Comparison of ENCODE assay signal across 12 mouse cellular contexts in the genomic region with DNA sequence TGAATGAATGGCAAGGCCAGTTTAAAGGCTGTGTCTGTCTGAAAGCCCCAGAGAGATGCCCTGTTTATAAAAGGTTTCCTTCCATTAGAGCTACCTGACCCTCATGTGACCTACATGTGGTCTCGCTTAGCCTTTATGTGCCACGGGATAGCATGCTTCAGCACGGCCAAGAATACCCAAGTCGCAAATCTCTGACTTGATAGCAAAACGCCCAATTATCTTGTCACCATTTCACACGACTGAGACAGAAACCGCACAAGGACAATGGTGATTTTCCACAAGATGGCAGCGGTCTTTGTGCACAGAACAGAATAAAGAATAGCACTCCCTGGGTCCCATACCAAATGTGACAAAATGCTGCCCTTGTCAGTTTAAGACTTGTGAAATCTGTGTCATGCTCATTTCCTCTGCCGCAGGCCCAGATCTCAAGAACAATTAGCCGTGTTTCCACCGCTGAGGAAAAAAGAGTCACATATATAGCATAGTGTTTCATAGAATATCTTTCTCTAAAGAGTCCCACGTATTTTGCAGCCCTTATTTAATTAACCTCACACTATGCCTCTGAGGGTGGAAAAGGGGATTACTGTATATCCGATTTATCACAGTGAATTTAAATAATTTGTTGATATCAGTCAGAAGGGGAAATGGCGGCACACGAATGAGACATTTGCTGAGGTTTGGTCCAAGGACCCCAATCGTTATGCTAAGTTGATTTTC.
DNase-seq lines count a peak whose midpoint lies in the region; ATAC-seq and TF ChIP-seq lines count a peak whose summit lies in the region.
"Had no signal": no experiment of that assay in that cellular context is flagged by ENCODE, and none has a peak within 500 bp of the region (broad histone marks: within the 10 kb centered on the region; RNA-seq: fewer than 3 reads in every experiment).

No protein-coding gene starts in this region.

- H3K9me3 ChIP-seq in neural tube, embryonic 15.5 days (replicated peaks): no peaks in the 10 kb centered on the region
- no peaks in the 10 kb centered on the region for H3K9me3 ChIP-seq in hindbrain, embryonic 10.5 days
- H3K9me3 ChIP-seq in midbrain, embryonic 11.5 days (ENCODE audit: control insufficient read depth, low read length): no peaks in the 10 kb centered on the region
- H3K9me3 ChIP-seq in stomach, postnatal 0 days (ENCODE audit: control insufficient read depth, low read length): no peaks in the 10 kb centered on the region
- H3K9me3 ChIP-seq: embryonic facial prominence, embryonic 12.5 days had no signal

- DNase-seq in neural tube, embryonic 10.5 days (ENCODE audit: extremely low spot score, low spot score): peak; percentile 45
- peak; percentile 60 for DNase-seq in hindbrain, embryonic 10.5 days (ENCODE audit: low spot score)
- peak; percentile 89 for DNase-seq in midbrain, embryonic 11.5 days (ENCODE audit: low spot score, missing footprints)
- DNase-seq in stomach, postnatal 0 days (ENCODE audit: low spot score): no peak
- DNase-seq in liver: no peak
- DNase-seq in adrenal gland, postnatal 4 days (ENCODE audit: low spot score in 2 of 2): no peak
- no peak for DNase-seq in frontal cortex, postnatal 14 days (ENCODE audit: low spot score in 2 of 2)
- DNase-seq: heart, postnatal 4 days; layer of hippocampus, postnatal 36 days; thymus, postnatal 4 days had no signal

- H3K27ac ChIP-seq in neural tube, embryonic 15.5 days (replicated peaks): no peak overlapping the region
- no peak overlapping the region for H3K27ac ChIP-seq in hindbrain, embryonic 10.5 days
- no peak overlapping the region for H3K27ac ChIP-seq in midbrain, embryonic 11.5 days (ENCODE audit: low read depth, low read length)
- H3K27ac ChIP-seq in stomach, postnatal 0 days (replicated peaks): no peak overlapping the region
- H3K27ac ChIP-seq: embryonic facial prominence, embryonic 12.5 days had no signal

- TF ChIP-seq EP300 in stomach, postnatal 0 days (optimal IDR thresholded peaks at IDR 0.05): no peak

- TF ChIP-seq CTCF in stomach, postnatal 0 days (IDR thresholded peaks at IDR 0.05; ENCODE audit: low read depth): peak; percentile 19; the same call in 1 of the 2 replicates

- H3K4me3 ChIP-seq in neural tube, embryonic 15.5 days (replicated peaks): no peak overlapping the region
- H3K4me3 ChIP-seq in hindbrain, embryonic 10.5 days: no peak overlapping the region
- no peak overlapping the region for H3K4me3 ChIP-seq in midbrain, embryonic 11.5 days (ENCODE audit: low read depth, low read length)
- H3K4me3 ChIP-seq in stomach, postnatal 0 days (ENCODE audit: low read depth, low read length): no peak overlapping the region
- H3K4me3 ChIP-seq: embryonic facial prominence, embryonic 12.5 days had no signal

- H3K9ac ChIP-seq in neural tube, embryonic 15.5 days (replicated peaks): no peak overlapping the region
- no peak overlapping the region for H3K9ac ChIP-seq in midbrain, embryonic 11.5 days (ENCODE audit: low read length)
- no peak overlapping the region for H3K9ac ChIP-seq in stomach, postnatal 0 days (ENCODE audit: low read length)
- H3K9ac ChIP-seq: embryonic facial prominence, embryonic 12.5 days had no signal

- 22% methylated on average over 16 of the region's 16 CpGs for WGBS in neural tube, embryonic 15.5 days
- 34% methylated on average over 16 of the region's 16 CpGs for WGBS in hindbrain, embryonic 10.5 days
- 46% methylated on average over 16 of the region's 16 CpGs for WGBS in midbrain, embryonic 11.5 days
- 79% methylated on average over 16 of the region's 16 CpGs for whole genome bisulfite sequencing in stomach, postnatal 0 days

- H3K36me3 ChIP-seq in neural tube, embryonic 15.5 days: no peaks in the 10 kb centered on the region
- no peaks in the 10 kb centered on the region for H3K36me3 ChIP-seq in hindbrain, embryonic 10.5 days
- H3K36me3 ChIP-seq in midbrain, embryonic 11.5 days (ENCODE audit: control insufficient read depth, insufficient read depth, low read length): no peaks in the 10 kb centered on the region
- H3K36me3 ChIP-seq in stomach, postnatal 0 days (ENCODE audit: control insufficient read depth, insufficient read depth, low read length): no peaks in the 10 kb centered on the region
- H3K36me3 ChIP-seq: embryonic facial prominence, embryonic 12.5 days had no signal

- no peak for ATAC-seq in neural tube, embryonic 15.5 days (ENCODE audit: low FRiP score)
- peak; percentile 78 for ATAC-seq in midbrain, embryonic 11.5 days (ENCODE audit: low FRiP score)
- ATAC-seq in stomach, postnatal 0 days (ENCODE audit: low FRiP score, low TSS enrichment): no peak

- H3K4me2 ChIP-seq in neural tube, embryonic 15.5 days: no peak overlapping the region
- no peak overlapping the region for H3K4me2 ChIP-seq in midbrain, embryonic 11.5 days
- H3K4me2 ChIP-seq in stomach, postnatal 0 days (replicated peaks; ENCODE audit: low read depth): no peak overlapping the region
- H3K4me2 ChIP-seq: embryonic facial prominence, embryonic 12.5 days had no signal

- H3K4me1 ChIP-seq in neural tube, embryonic 15.5 days: peaks cover 4% of the 10 kb centered on the region; the same call in 1 of the 2 replicates
- H3K4me1 ChIP-seq in hindbrain, embryonic 10.5 days (replicated peaks): peaks cover 10% of the 10 kb centered on the region
- 0 out of 2 replicates have a peak, but pooled peaks cover 3% of the 10 kb centered on the region for H3K4me1 ChIP-seq in midbrain, embryonic 11.5 days (ENCODE audit: control insufficient read depth, insufficient read depth, low read length)
- H3K4me1 ChIP-seq in stomach, postnatal 0 days (replicated peaks; ENCODE audit: control insufficient read depth, insufficient read depth): no peaks in the 10 kb centered on the region

- no peaks in the 10 kb centered on the region for H3K27me3 ChIP-seq in neural tube, embryonic 15.5 days (replicated peaks)
- H3K27me3 ChIP-seq in hindbrain, embryonic 10.5 days (ENCODE audit: insufficient read depth, poor library complexity, severe bottlenecking): peaks cover 42% of the 10 kb centered on the region
- H3K27me3 ChIP-seq in midbrain, embryonic 11.5 days (ENCODE audit: control insufficient read depth, insufficient read depth, low read length): no peaks in the 10 kb centered on the region
- H3K27me3 ChIP-seq in stomach, postnatal 0 days (ENCODE audit: control insufficient read depth, insufficient read depth, low read length): no peaks in the 10 kb centered on the region
- H3K27me3 ChIP-seq: embryonic facial prominence, embryonic 12.5 days had no signal

Comparison
In these comparisons a context has a peak if more than half of its experiments do, and no peak if none do; other contexts are left out.
1. DNase-seq: peak in neural tube, embryonic 10.5 days (single experiment), hindbrain, embryonic 10.5 days (single experiment) and midbrain, embryonic 11.5 days (single experiment); none in stomach, postnatal 0 days (single experiment), liver (single experiment), adrenal gland, postnatal 4 days (0 of 2) and frontal cortex, postnatal 14 days (0 of 2).